Mouse (Mus musculus): ENCODE measurements around the gene Mrps24. TPM values are rescaled to one million over a fixed set of nuclear protein-coding genes. Genes with fewer than 3 reads are reported as not detected.

The Mrps24 gene
- polyA plus RNA-seq, 1 experiment from 2014 or later = 219 TPM

GRCm38 (mm10) chr11:5702271-5702956 is 13.1 kb downstream of the Mrps24 start:
- no peaks in the 10 kb centered on the region for H3K9me3 ChIP-seq (ENCODE audit: control insufficient read depth, low read length)

GRCm38 (mm10) chr11:5701821-5702220 is 13.7 kb downstream of the Mrps24 start:
- no peak for ATAC-seq (ENCODE audit: low FRiP score, low TSS enrichment)
- no peaks in the 10 kb centered on the region for H3K9me3 ChIP-seq (ENCODE audit: control insufficient read depth, low read length)
- peaks cover 2% of the 10 kb centered on the region; the same call in 1 of the 2 replicates for H3K36me3 ChIP-seq (ENCODE audit: control insufficient read depth, insufficient read depth, low read length)
- no peak overlapping the region for H3K4me3 ChIP-seq (ENCODE audit: low read depth, low read length)
- H3K4me1 ChIP-seq (replicated peaks; ENCODE audit: control insufficient read depth, insufficient read depth) = 0 out of 2 replicates have a peak, but pooled peaks cover 2% of the 10 kb centered on the region
- TF ChIP-seq EP300 (optimal IDR thresholded peaks at IDR 0.05) (no peak), CTCF (IDR thresholded peaks at IDR 0.05; ENCODE audit: low read depth) (no peak)
- no peak overlapping the region for H3K4me2 ChIP-seq (replicated peaks; ENCODE audit: low read depth)
- no peak for DNase-seq (ENCODE audit: low spot score)
- 90% methylated on average over 1 of the region's 1 CpGs for WGBS
- no peak overlapping the region for H3K27ac ChIP-seq (replicated peaks)
- no peaks in the 10 kb centered on the region for H3K27me3 ChIP-seq (ENCODE audit: control insufficient read depth, insufficient read depth, low read length)
- no peak overlapping the region for H3K9ac ChIP-seq (ENCODE audit: low read length)

More at GRCm38 (mm10) chr11:5702271-5702956, 13.1 kb downstream of the Mrps24 start:
- WGBS = 75% methylated on average over 5 of the region's 5 CpGs
- Histone ChIP-seq H3K4me1 (replicated peaks; ENCODE audit: control insufficient read depth, insufficient read depth) (0 out of 2 replicates have a peak, but pooled peaks cover 2% of the 10 kb centered on the region), H3K27ac (replicated peaks) (no peak overlapping the region), H3K4me3 (ENCODE audit: low read depth, low read length) (no peak overlapping the region), H3K9ac (ENCODE audit: low read length) (no peak overlapping the region), H3K4me2 (replicated peaks; ENCODE audit: low read depth) (no peak overlapping the region), H3K27me3 (ENCODE audit: control insufficient read depth, insufficient read depth, low read length) (no peaks in the 10 kb centered on the region), H3K36me3 (ENCODE audit: control insufficient read depth, insufficient read depth, low read length) (peaks cover 2% of the 10 kb centered on the region; the same call in 1 of the 2 replicates)
- ATAC-seq (ENCODE audit: low FRiP score, low TSS enrichment) (no peak), DNase-seq (ENCODE audit: low spot score) (no peak)
- no peak for TF ChIP-seq EP300 (optimal IDR thresholded peaks at IDR 0.05)

- no peak for ATAC-seq (ENCODE audit: low FRiP score, low TSS enrichment)
- no peak for DNase-seq (ENCODE audit: low spot score)
- peaks cover 2% of the 10 kb centered on the region; the same call in 1 of the 2 replicates for H3K36me3 ChIP-seq (ENCODE audit: control insufficient read depth, insufficient read depth, low read length)
- no peaks in the 10 kb centered on the region for H3K9me3 ChIP-seq (ENCODE audit: control insufficient read depth, low read length)
- 56% methylated on average over 2 of the region's 2 CpGs for WGBS
- TF ChIP-seq CTCF (IDR thresholded peaks at IDR 0.05; ENCODE audit: low read depth) (no peak), EP300 (optimal IDR thresholded peaks at IDR 0.05) (no peak)
- H3K4me1 ChIP-seq (replicated peaks; ENCODE audit: control insufficient read depth, insufficient read depth) = 0 out of 2 replicates have a peak, but pooled peaks cover 2% of the 10 kb centered on the region
- H3K4me2 ChIP-seq (replicated peaks; ENCODE audit: low read depth) = no peak overlapping the region
- H3K27me3 ChIP-seq (ENCODE audit: control insufficient read depth, insufficient read depth, low read length) = no peaks in the 10 kb centered on the region
- no peak overlapping the region for H3K27ac ChIP-seq (replicated peaks)
- no peak overlapping the region for H3K9ac ChIP-seq (ENCODE audit: low read length)
- no peak overlapping the region for H3K4me3 ChIP-seq (ENCODE audit: low read depth, low read length)
Measured at GRCm38 (mm10) chr11:5701300-5701699, 14.2 kb downstream of the Mrps24 start.

- DNase-seq (ENCODE audit: low spot score) = no peak
- Histone ChIP-seq H3K9ac (ENCODE audit: low read length) (no peak overlapping the region), H3K27me3 (ENCODE audit: control insufficient read depth, insufficient read depth, low read length) (no peaks in the 10 kb centered on the region), H3K36me3 (ENCODE audit: control insufficient read depth, insufficient read depth, low read length) (peaks cover 2% of the 10 kb centered on the region; the same call in 1 of the 2 replicates), H3K27ac (replicated peaks) (peak overlapping the region; percentile 30; the same call in 1 of the 2 replicates), H3K4me2 (replicated peaks; ENCODE audit: low read depth) (no peak overlapping the region), H3K4me3 (ENCODE audit: low read depth, low read length) (no peak overlapping the region), H3K9me3 (ENCODE audit: control insufficient read depth, low read length) (no peaks in the 10 kb centered on the region), H3K4me1 (replicated peaks; ENCODE audit: control insufficient read depth, insufficient read depth) (no peaks in the 10 kb centered on the region)
- 0 out of 2 replicates have a peak, but pooled peaks have one; percentile 35 for ATAC-seq (ENCODE audit: low FRiP score, low TSS enrichment)
- TF ChIP-seq EP300 (optimal IDR thresholded peaks at IDR 0.05) = no peak
- no peak for TF ChIP-seq CTCF (IDR thresholded peaks at IDR 0.05; ENCODE audit: low read depth)
- WGBS = 84% methylated on average over 7 of the region's 7 CpGs
Measured at GRCm38 (mm10) chr11:5700808-5701207, 14.7 kb downstream of the Mrps24 start.

- no peaks in the 10 kb centered on the region for H3K27me3 ChIP-seq (ENCODE audit: control insufficient read depth, insufficient read depth, low read length)
- H3K27ac ChIP-seq (replicated peaks) = no peak overlapping the region
- H3K4me1 ChIP-seq (replicated peaks; ENCODE audit: control insufficient read depth, insufficient read depth) = no peaks in the 10 kb centered on the region
- H3K9ac ChIP-seq (ENCODE audit: low read length) = no peak overlapping the region
- H3K36me3 ChIP-seq (ENCODE audit: control insufficient read depth, insufficient read depth, low read length) = no peaks in the 10 kb centered on the region
- DNase-seq (ENCODE audit: low spot score) (no peak), ATAC-seq (ENCODE audit: low FRiP score, low TSS enrichment) (peak; percentile 53)
- H3K9me3 ChIP-seq (ENCODE audit: control insufficient read depth, low read length) = no peaks in the 10 kb centered on the region
- peak; percentile 84 for TF ChIP-seq CTCF (IDR thresholded peaks at IDR 0.05; ENCODE audit: low read depth)
- no peak for TF ChIP-seq EP300 (optimal IDR thresholded peaks at IDR 0.05)
- no peak overlapping the region for H3K4me3 ChIP-seq (ENCODE audit: low read depth, low read length)
- no peak overlapping the region for H3K4me2 ChIP-seq (replicated peaks; ENCODE audit: low read depth)
- WGBS = 29% methylated on average over 7 of the region's 7 CpGs
Measured at GRCm38 (mm10) chr11:5691775-5692174, 23.7 kb downstream of the Mrps24 start.

- no peak overlapping the region for H3K9ac ChIP-seq (ENCODE audit: low read length)
- H3K27me3 ChIP-seq (ENCODE audit: control insufficient read depth, insufficient read depth, low read length) = no peaks in the 10 kb centered on the region
- ATAC-seq (ENCODE audit: low FRiP score, low TSS enrichment) (no peak), DNase-seq (ENCODE audit: low spot score) (no peak)
- no peaks in the 10 kb centered on the region for H3K9me3 ChIP-seq (ENCODE audit: control insufficient read depth, low read length)
- H3K4me2 ChIP-seq (replicated peaks; ENCODE audit: low read depth) = no peak overlapping the region
- WGBS = 30% methylated on average over 7 of the region's 7 CpGs
- TF ChIP-seq CTCF (IDR thresholded peaks at IDR 0.05; ENCODE audit: low read depth) (no peak), EP300 (optimal IDR thresholded peaks at IDR 0.05) (no peak)
- H3K36me3 ChIP-seq (ENCODE audit: control insufficient read depth, insufficient read depth, low read length) = no peaks in the 10 kb centered on the region
- H3K27ac ChIP-seq (replicated peaks) = no peak overlapping the region
- H3K4me1 ChIP-seq (replicated peaks; ENCODE audit: control insufficient read depth, insufficient read depth) = no peaks in the 10 kb centered on the region
- no peak overlapping the region for H3K4me3 ChIP-seq (ENCODE audit: low read depth, low read length)
Measured at GRCm38 (mm10) chr11:5684283-5684682, 31.2 kb downstream of the Mrps24 start.
